Mouse (Mus musculus) hindbrain, postnatal 0 days (tissue): ENCODE results near the gene Gm6904. TPM values are rescaled to one million over a fixed set of nuclear protein-coding genes. Genes with fewer than 3 reads are reported as not detected.
"Not testable (repeated sequence)": the region's sequence is repeated elsewhere in the genome, so short reads cannot be mapped to it uniquely, and the experiment has no call there.

Experiments
- ATAC-seq: fragments of 200-750 bp; cut with Nextera tagmentation; 2 replicates; pipeline ENCODE4 v1.8.0; 2017; ENCODE audit warnings: mild to moderate bottlenecking, moderate TSS enrichment, moderate library complexity
- DNase-seq: peaks from one replicate; pipeline ENCODE4 v3.0.0-alpha.2; 2015; ENCODE audit warnings: low spot score
- H3K27ac ChIP-seq: fragments of 300-500 bp; sonication (generic); 2 replicates; pipeline ENCODE4 v1.5.1; 2014; ENCODE audit warnings: mild to moderate bottlenecking
- H3K27me3 ChIP-seq: fragments of 300-500 bp; sonication (generic); 2 replicates; pipeline ENCODE4 v1.6.1; 2014; ENCODE audit warnings: low read length, mixed read lengths; ENCODE audit not compliant: insufficient read depth
- H3K36me3 ChIP-seq: fragments of 300-500 bp; sonication (generic); 2 replicates; pipeline ENCODE4 v1.6.1; 2014; ENCODE audit warnings: low read length, mixed read lengths; ENCODE audit not compliant: insufficient read depth
- H3K4me1 ChIP-seq: fragments of 300-500 bp; sonication (generic); 2 replicates; pipeline ENCODE4 v1.6.1; 2014; ENCODE audit warnings: antibody characterized with exemption, low read length, mixed read lengths; ENCODE audit not compliant: insufficient read depth
- H3K4me2 ChIP-seq: fragments of 300-500 bp; sonication (generic); 2 replicates; pipeline ENCODE4 v1.6.1; 2014; ENCODE audit warnings: low read depth, mild to moderate bottlenecking, low read length, moderate library complexity, mixed read lengths
- H3K4me3 ChIP-seq: fragments of 300-500 bp; sonication (generic); 2 replicates; pipeline ENCODE4 v1.5.1; 2014; ENCODE audit warnings: low read length
- H3K9ac ChIP-seq: fragments of 300-500 bp; sonication (generic); replicated peaks from 2 replicates; pipeline ENCODE4 v1.6.1; 2014; ENCODE audit warnings: mild to moderate bottlenecking, low read length, moderate library complexity, mixed read lengths
- H3K9me3 ChIP-seq: fragments of 300-500 bp; sonication (generic); 2 replicates; pipeline ENCODE4 v1.6.1; 2016; ENCODE audit warnings: low read length, mixed read lengths
- CTCF ChIP-seq: IDR thresholded peaks from 2 replicates; pipeline ENCODE4 v1.5.1; 2016; ENCODE audit warnings: antibody characterized with exemption, control low read depth, low read depth
- WGBS: fragments of 180-500 bp; shearing (Covaris S2); extraction: QIAGEN DNeasy Blood & Tissue Kit; methylation state at CpG from one replicate; pipeline ENCODE4 v1.1.7; 2014; 5-methylcytosine and 5-hydroxymethylcytosine counted together
- polyA plus RNA-seq: library from polyadenylated mRNA; unstranded; fragments of >200 nt; fragmentation: Nextera tagmentation; extraction: Ambion mirVana; gene quantifications from 2 replicates; pipeline ENCODE4 v1.2.1, GENCODE M21; 2015
- total RNA-seq: library from RNA; depleted of rRNA; stranded (reverse); fragments of >200 nt; gene quantifications from 2 replicates; pipeline ENCODE4 v1.2.3, GENCODE M21; 2014; rRNA removed

Gene Gm6904
- total RNA-seq: not detected in 2 replicates
- polyA plus RNA-seq: not detected in 2 replicates

DNA sequence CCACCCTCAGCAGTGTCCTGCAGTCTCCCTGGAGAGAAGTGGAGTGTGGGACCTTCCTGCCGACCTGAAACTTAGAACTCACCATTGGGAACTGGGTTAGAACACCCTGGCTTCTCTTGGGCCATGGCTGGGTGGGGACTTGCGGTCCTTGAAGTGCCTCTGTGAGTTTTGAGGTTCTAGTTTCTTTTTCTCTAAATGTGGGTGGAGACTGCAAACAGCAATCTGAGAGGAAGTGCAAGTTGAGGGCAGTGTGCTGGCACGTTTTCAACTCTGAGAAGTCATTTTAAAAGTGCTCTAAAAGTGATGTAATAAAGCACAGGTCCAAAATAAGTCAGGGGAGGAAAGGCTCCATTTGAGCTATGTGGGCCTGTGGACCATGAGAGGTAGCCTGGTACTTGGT lies at the start of gene Gm6904:
Gene Gm6904 (minus strand): TSS at position 161 of the 400 bp plus-strand sequence.
- ATAC-seq (no peak), DNase-seq (no peak)
- Histone ChIP-seq H3K27ac (no peak within 1 kb of the TSS), H3K36me3 (no peaks in the 10 kb centered on the region), H3K4me2 (no peak within 1 kb of the TSS), H3K27me3 (no peaks in the 10 kb centered on the region), H3K4me3 (no peak within 1 kb of the TSS), H3K9me3 (no peaks in the 10 kb centered on the region), H3K9ac (no peak within 1 kb of the TSS), H3K4me1 (no peaks in the 10 kb centered on the region)
- no peak for TF ChIP-seq CTCF
- 66% methylated on average over 3 of the region's 3 CpGs for WGBS

DNA sequence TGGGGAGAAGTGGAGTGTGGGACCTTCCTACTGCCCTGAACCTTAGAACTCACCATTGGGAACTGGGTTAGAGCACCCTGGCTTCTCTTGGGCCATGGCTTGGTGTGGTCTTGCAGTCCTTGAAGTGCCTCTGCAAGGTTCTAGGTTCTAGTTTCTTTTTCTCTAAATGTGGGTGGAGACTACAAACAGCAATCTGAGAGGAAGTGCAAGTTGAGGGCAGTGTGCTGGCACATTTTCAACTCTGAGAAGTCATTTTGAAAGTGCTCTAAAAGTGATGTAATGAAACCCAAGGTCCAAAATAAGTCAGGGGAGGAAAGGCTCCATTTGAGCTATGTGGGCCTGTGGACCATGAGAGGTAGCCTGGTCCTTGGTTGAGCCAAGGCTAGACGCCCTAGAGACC lies 37.4 kb upstream of the Gm6904 start, which contains the start of gene Phf11a:
Gene Phf11a (minus strand): TSS at position 132 of the 400 bp plus-strand sequence.
- not testable (repeated sequence) for H3K27ac ChIP-seq, H3K36me3 ChIP-seq, H3K4me3 ChIP-seq, H3K9me3 ChIP-seq, DNase-seq, H3K4me2 ChIP-seq, ATAC-seq, H3K27me3 ChIP-seq, H3K4me1 ChIP-seq, H3K9ac ChIP-seq
- WGBS: 58% methylated on average over 1 of the region's 1 CpGs

DNA sequence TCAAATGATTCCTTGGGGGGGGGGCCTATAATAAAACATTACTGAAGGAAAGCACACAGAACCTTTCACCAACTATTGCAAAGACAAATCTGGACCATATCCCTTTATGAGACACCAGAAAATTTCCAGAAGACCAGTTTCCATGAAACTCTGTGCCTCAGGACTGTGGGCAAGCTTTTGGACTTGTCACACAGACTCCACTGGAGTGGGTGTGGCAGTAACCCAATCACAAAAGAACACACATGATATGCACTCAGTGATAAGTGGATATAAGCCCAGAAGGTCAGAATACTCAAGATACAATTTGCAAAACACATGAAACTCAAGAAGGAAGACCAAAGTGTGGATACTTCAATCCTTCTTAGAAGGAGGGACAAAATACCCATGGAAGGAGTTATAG lies 31.8 kb upstream of the Gm6904 start:
- ATAC-seq, H3K36me3 ChIP-seq, H3K4me2 ChIP-seq, H3K9me3 ChIP-seq, H3K4me1 ChIP-seq, DNase-seq, H3K27me3 ChIP-seq, H3K27ac ChIP-seq, H3K9ac ChIP-seq, H3K4me3 ChIP-seq: not testable (repeated sequence)

DNA sequence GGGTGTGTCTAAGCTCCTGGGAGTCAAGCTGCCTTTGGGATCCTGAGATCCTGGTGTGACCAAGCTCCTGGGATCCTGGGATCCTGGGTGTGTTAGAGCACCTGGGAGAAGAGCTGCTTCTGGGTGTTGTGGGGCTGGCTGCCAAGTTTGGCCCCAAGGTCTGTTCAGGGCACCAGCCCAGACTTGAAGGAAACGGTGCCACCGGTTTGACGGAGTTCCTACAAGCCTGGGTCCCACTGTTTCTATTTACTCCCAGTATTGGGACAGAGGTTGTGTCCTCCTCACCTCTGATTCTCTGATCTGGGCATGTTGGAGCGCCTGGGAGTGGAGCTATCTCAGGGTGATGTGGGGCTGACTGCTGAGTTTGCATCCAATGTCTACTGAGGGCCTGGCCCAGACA lies 14.9 kb upstream of the Gm6904 start:
- H3K9me3 ChIP-seq, H3K9ac ChIP-seq, ATAC-seq, H3K36me3 ChIP-seq, H3K4me3 ChIP-seq, H3K4me1 ChIP-seq, DNase-seq, H3K4me2 ChIP-seq, H3K27me3 ChIP-seq, H3K27ac ChIP-seq: not testable (repeated sequence)
- WGBS: 93% methylated on average over 4 of the region's 4 CpGs

DNA sequence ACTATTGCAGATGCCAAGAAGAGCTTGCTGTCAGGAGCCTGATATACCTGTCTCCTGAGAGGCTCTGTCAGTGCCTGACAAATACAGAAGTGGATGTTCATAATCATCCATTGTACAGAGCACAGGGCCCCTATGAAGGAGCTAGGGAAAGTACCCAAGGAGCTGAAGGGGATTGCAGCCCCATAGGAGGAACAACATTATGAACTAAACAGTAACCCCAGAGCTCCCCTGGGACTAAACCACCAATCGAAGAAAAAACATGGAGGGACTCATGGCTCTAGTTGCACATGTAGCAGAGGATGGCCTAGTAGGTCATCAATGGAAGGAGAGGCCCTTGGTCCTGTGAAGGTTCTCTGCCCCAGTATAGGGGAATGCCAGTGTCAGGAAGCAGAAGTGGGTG lies 4.2 kb downstream of the Gm6904 start:
- H3K9ac ChIP-seq: not testable (repeated sequence)
- WGBS: 96% methylated on average over 1 of the region's 1 CpGs

DNA sequence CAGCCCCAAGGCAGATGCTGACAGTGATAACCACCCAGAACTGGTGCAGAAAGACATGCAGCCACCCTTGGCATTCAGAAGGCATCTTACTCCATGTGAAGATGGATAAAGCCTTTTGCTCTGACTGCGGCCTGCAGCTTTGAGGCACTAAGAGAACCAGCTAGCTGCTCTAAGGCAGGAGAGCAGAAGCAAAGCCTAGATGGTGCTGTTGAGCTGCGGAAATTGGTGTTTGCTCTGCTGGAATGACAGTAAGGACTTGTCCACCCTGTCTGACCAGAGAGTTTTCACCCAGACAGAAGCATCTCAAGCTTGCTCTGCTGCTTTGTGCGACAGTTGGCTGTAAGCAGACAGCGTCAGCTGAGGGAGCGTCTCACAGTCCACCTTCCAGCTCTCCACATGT lies 9.7 kb downstream of the Gm6904 start:
- H3K27me3 ChIP-seq, H3K4me2 ChIP-seq, H3K9ac ChIP-seq, H3K4me1 ChIP-seq, H3K27ac ChIP-seq, H3K4me3 ChIP-seq, H3K9me3 ChIP-seq, H3K36me3 ChIP-seq: not testable (repeated sequence)
- ATAC-seq: peak; percentile 64
- peak; percentile 63 for TF ChIP-seq CTCF
- DNase-seq: peak; percentile 69
- 69% methylated on average over 5 of the region's 5 CpGs for WGBS

More for the DNA sequence above, 4.2 kb downstream of the Gm6904 start:
- H3K4me3 ChIP-seq, H3K27ac ChIP-seq, H3K9me3 ChIP-seq, H3K4me1 ChIP-seq, H3K27me3 ChIP-seq, ATAC-seq, H3K4me2 ChIP-seq, DNase-seq, H3K36me3 ChIP-seq: not testable (repeated sequence)

DNA sequence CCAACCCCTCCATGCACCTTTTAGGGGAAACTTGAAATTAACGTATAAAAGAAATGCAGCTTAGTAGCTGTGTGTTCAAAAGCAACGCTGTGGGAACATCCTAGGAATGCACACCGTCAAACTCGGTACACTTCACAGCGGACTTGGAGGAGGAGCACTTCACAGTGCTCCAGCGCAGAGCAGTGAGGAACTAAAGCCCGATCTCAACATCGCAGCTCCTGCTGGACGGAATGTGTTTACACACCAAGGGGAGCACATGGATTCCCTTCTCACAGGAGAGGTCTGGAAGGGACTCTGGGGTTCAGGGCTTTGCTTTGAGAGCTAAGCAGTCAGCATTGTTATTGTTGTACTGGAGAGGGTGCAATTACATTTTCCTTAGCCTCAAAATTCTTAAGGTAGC lies 26.4 kb downstream of the Gm6904 start:
- DNase-seq (no peak), ATAC-seq (no peak)
- Histone ChIP-seq H3K4me3 (no peak overlapping the region), H3K9me3 (no peaks in the 10 kb centered on the region), H3K4me2 (no peak overlapping the region), H3K36me3 (peaks cover 58% of the 10 kb centered on the region), H3K9ac (no peak overlapping the region), H3K4me1 (no peaks in the 10 kb centered on the region), H3K27ac (no peak overlapping the region), H3K27me3 (no peaks in the 10 kb centered on the region)
- 94% methylated on average over 9 of the region's 9 CpGs for WGBS
- no peak for TF ChIP-seq CTCF
